11 mouse cellular contexts compared by ENCODE assay signal in the genomic region with DNA sequence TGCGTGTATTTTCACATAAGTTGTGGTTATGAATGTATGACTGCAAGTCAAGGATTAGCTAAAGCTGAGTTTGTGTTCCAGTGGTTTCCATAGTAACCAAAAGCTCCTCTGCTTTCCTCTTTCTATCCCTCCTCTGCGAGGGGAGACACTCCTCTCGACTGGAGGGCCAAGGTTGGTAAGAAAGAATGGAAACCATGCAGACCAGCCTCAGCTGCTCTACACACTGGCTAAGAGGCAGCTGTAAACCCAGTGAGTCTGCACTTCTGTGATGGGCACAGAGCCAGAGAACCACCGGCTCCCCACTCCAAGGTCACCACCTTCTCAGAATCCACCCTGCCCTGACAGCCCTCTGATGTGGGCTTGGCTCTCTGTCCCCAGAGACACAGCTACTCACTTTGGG. TPM values are rescaled to one million over a fixed set of nuclear protein-coding genes. Genes with fewer than 3 reads are reported as not detected.
DNase-seq lines count a peak whose midpoint lies in the region; ATAC-seq lines count a peak whose summit lies in the region.
"Had no signal": no experiment of that assay in that cellular context is flagged by ENCODE, and none has a peak within 500 bp of the region (broad histone marks: within the 10 kb centered on the region; RNA-seq: fewer than 3 reads in every experiment).

No protein-coding gene starts in this region.

- DNase-seq in limb, embryonic 10.5 days (ENCODE audit: low spot score): no peak
- peak; percentile 54 for DNase-seq in adrenal gland, postnatal 10 days
- peak; percentile 4 for DNase-seq in heart, adult 8-10 months (ENCODE audit: low spot score)
- DNase-seq in lung, postnatal 14 days: peak; percentile 30
- no peak for DNase-seq in cerebellum, adult 9-10 months
- no peak for DNase-seq in layer of hippocampus, adult 8-10 months (ENCODE audit: low spot score in 2 of 2)
- DNase-seq in B cell, adult 2 months: no peak
- DNase-seq: cerebellum, adult 8-10 months had no signal

- H3K27me3 ChIP-seq in limb, embryonic 13.5 days: peaks cover 22% of the 10 kb centered on the region
- 0 out of 2 replicates have a peak, but pooled peaks cover 8% of the 10 kb centered on the region for H3K27me3 ChIP-seq in limb, embryonic 10.5 days (ENCODE audit: low read depth, poor library complexity, severe bottlenecking)
- H3K27me3 ChIP-seq: midbrain, embryonic 12.5 days had no signal

- peaks cover 19% of the 10 kb centered on the region for H3K9me3 ChIP-seq in limb, embryonic 13.5 days
- H3K9me3 ChIP-seq in limb, embryonic 10.5 days (replicated peaks): no peaks in the 10 kb centered on the region

- no peak overlapping the region for H3K4me3 ChIP-seq in limb, embryonic 13.5 days
- H3K4me3 ChIP-seq in limb, embryonic 10.5 days: no peak overlapping the region
- H3K4me3 ChIP-seq: midbrain, embryonic 12.5 days had no signal

- peak; percentile 54 for ATAC-seq in limb, embryonic 13.5 days (ENCODE audit: low FRiP score, low read depth)
- ATAC-seq: Patski had no signal

- no peak overlapping the region for H3K4me2 ChIP-seq in limb, embryonic 13.5 days (replicated peaks)
- H3K4me2 ChIP-seq: midbrain, embryonic 12.5 days had no signal

- no peak overlapping the region for H3K27ac ChIP-seq in limb, embryonic 13.5 days
- H3K27ac ChIP-seq in limb, embryonic 10.5 days: no peak overlapping the region
- H3K27ac ChIP-seq: midbrain, embryonic 12.5 days had no signal

- H3K36me3 ChIP-seq in limb, embryonic 13.5 days: no peaks in the 10 kb centered on the region
- no peaks in the 10 kb centered on the region for H3K36me3 ChIP-seq in limb, embryonic 10.5 days
- H3K36me3 ChIP-seq: midbrain, embryonic 12.5 days had no signal

- H3K4me1 ChIP-seq in limb, embryonic 13.5 days: no peaks in the 10 kb centered on the region
- peaks cover 7% of the 10 kb centered on the region; the same call in 1 of the 2 replicates for H3K4me1 ChIP-seq in limb, embryonic 10.5 days
- H3K4me1 ChIP-seq: midbrain, embryonic 12.5 days had no signal

- no peak overlapping the region for H3K9ac ChIP-seq in limb, embryonic 13.5 days
- H3K9ac ChIP-seq: midbrain, embryonic 12.5 days had no signal

- WGBS in limb, embryonic 13.5 days: 45% methylated on average over 4 of the region's 4 CpGs
- WGBS in limb, embryonic 10.5 days: 70% methylated on average over 4 of the region's 4 CpGs

RNA-seq across cellular contexts. Expression of a gene that starts 28.3 kb away (rescaled TPM):
- 5.3 and 5.5 TPM in 2 replicates for polyA plus RNA-seq in limb, embryonic 13.5 days (2015; fragmentation: Nextera tagmentation; extraction: Ambion mirVana)
- polyA plus RNA-seq in limb, embryonic 10.5 days (2016; fragmentation: Nextera tagmentation; extraction: Ambion mirVana): 1.3 and 2.4 TPM in 2 replicates
- total RNA-seq in adrenal gland, postnatal 10 days (2021): 1 to 10 TPM; 6.9 to 7.1 TPM
- total RNA-seq in heart, adult 8-10 months (2022): 1 to 10 TPM; 3.8 to 6.3 (median 4.7) TPM
- total RNA-seq in layer of hippocampus, adult 8-10 months (2022): 100 to 1,000 TPM; 182 to 196 (median 188) TPM
- polyA plus RNA-seq: Patski had no signal

Comparison
In these comparisons a context has a peak if more than half of its experiments do, and no peak if none do; other contexts are left out.
1. DNase-seq: peak in adrenal gland, postnatal 10 days (single experiment), heart, adult 8-10 months (single experiment) and lung, postnatal 14 days (single experiment); none in limb, embryonic 10.5 days (single experiment), cerebellum, adult 9-10 months (single experiment), layer of hippocampus, adult 8-10 months (0 of 2) and B cell, adult 2 months (0 of 2).
2. RNA of a gene that starts 28.3 kb away (total RNA-seq): 182 to 196 TPM in layer of hippocampus, adult 8-10 months; 6.9 to 7.1 TPM in adrenal gland, postnatal 10 days and 3.8 to 6.3 TPM in heart, adult 8-10 months; every median in the first group is over 10 times any median in the second.